Mouse (Mus musculus) heart, adult 9 months (tissue): ENCODE results near the gene Gm10229.
"Not testable (repeated sequence)": the region's sequence is repeated elsewhere in the genome, so short reads cannot be mapped to it uniquely, and the experiment has no call there.

Source experiments
- DNase-seq, 2 experiments: peaks; one replicate each; pipeline ENCODE4 v3.0.0; 2022; ENCODE audit warnings: low spot score in 2 of 2

Gene Gm10229

GRCm38 (mm10) chr16:89014984-89015383, at the start of gene Gm10229:
Gm10229 (plus strand) TSS chr16:89015284.
- not testable (repeated sequence) for DNase-seq

DNA sequence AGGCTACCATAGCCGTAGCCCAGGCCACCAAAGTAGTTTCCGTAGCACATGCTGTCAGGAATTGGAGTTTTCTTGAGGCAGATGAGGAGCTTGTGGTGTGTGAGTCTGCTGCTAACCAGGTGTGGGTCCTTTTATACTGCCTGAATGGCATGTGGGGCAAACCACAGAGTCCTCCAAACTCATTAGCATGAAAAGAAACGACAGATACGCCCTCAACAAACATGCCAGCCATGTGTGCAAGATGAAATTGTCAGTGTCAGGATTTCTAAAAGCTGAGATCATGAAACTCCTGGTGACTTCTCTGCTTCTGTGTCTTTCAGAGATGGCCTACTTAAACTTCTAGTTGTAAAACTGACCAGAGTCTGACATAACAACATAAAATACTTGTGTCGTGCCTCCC, 4.4 kb upstream of the Gm10229 start, which contains the start of gene Krtap22-2:
TSS of gene Krtap22-2 (minus strand) at position 101 of the 400 bp plus-strand sequence.
- no peak for DNase-seq

GRCm38 (mm10) chr16:89013973-89014372, 1.1 kb upstream of the Gm10229 start:
- no peak for DNase-seq

DNA sequence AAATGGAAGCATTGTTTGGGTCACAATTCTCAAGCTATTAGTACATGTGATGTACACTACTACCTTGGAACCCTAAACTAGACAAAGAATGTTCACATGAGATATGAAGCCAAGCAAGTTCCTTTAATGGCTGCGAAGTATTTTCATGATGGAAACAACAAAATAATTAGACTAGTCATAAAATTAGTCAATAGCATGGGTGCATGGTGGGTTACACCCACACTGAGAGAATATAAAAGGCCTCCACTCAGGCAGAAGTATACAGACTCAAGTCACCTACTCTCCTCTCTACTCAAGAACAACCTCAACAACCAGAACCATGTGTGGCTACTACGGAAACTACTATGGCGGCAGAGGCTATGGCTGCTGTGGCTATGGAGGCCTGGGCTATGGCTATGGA, 16.3 kb downstream of the Gm10229 start, which contains the start of gene Krtap6-1:
TSS of gene Krtap6-1 (plus strand) at position 301 of the 400 bp plus-strand sequence.
- DNase-seq, result not testable (repeated sequence)

- DNase-seq, result not testable (repeated sequence)
Observed at GRCm38 (mm10) chr16:89041372-89041771, 26.3 kb downstream of the Gm10229 start, which contains the start of gene Gm10228. Gm10228 (minus strand) TSS chr16:89041472.

GRCm38 (mm10) chr16:89047783-89048182, 32.7 kb downstream of the Gm10229 start, which contains the start of gene Krtap6-5:
Krtap6-5 (minus strand) TSS chr16:89047883.
- DNase-seq, result no peak

DNA sequence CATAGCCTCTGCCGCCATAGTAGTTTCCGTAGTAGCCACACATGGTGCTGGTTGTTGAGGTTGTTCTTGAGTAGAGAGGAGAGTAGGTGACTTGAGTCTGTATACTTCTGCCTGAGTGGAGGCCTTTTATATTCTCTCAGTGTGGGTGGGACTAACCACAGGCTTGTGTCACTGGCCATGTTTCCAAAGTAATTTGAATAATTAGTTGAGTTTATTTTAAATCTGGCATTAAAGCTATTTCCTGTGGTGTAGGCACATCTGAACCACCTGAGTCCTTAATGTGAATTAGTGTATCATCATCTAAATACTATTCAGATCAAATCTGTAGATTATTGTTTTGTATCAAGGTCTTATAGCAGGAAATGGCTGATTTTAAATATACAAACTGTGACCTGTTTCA, 48.8 kb downstream of the Gm10229 start, which contains the start of gene 1110025L11Rik:
TSS of gene 1110025L11Rik (minus strand) at position 101 of the 400 bp plus-strand sequence.
- DNase-seq, result not testable (repeated sequence)
